Mouse (Mus musculus): ENCODE results near the gene Tbc1d32.

Tbc1d32 gene

DNA sequence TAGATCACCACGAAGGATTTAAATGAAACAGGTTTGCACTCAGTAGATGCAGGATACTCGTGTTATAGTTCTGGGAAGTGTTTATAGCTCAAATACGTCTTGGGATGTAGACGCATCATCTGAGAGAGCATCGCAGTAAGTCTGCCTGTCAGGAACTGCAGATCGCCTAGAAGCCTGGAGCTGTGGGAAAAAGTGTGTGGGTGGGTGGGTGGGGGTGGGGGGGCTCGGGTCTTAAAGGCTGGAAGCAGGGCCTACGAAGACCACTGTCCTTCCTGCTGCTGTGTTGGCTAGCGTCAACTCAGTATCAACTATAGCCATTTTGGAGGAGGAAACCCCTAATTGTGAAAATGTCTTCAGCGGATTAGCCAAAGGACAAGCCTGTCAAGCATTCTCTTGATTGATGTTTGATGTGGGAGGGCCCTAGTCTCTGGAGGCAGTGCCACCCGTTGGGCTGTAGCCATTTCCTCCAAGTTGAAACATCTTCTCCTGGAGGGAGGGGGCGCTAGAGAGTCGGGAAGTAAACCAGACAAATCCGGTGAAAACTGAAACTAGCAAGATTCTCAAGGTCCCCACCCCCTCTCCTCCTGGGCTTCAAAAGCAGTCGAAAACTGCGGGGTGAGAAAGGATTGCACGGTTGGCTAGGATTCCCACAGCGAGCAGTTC is 122.0 kb downstream of the Tbc1d32 start, which contains the start of gene Msl3l2:
Gene Msl3l2 (plus strand): TSS at position 585 of the 663 bp plus-strand sequence.
- DNase-seq = peak; percentile 71 to 88

DNA sequence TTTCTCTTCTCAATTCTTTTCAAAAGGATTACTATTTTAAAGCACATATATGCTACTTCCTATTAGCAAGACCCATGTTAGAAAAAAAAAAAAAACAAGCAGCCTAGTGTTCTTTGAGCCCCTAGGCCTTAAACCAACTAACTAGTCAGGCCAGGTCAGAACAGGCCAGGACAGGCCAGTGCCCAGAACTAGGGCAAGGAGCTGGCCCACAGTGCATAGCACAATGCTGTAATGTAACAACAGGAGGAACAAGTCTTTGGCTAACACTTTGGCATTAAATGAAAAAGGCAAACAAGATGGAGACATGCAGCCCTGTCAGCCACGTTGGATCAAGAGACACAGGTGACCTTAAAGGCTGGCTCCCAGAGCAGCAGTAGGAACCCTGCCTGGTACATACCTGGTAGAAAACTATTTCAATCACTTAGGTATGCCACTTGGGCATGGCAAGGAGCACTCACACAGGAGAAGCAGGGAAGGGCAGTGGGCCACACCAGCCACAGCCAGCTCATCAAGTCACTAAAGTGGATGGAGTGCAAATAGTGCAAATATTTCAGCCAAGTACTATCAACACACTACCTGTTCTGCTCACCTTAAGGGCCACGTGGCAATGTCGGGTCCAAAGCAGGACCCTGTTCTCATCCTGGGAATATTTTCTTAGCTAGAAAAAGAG is 128.7 kb downstream of the Tbc1d32 start:
- DNase-seq = no peak

GRCm38 (mm10) chr10:56099126-56099525 is 129.4 kb downstream of the Tbc1d32 start:
- no peak for DNase-seq

- no peak for DNase-seq
Observed at GRCm38 (mm10) chr10:56096757-56097156, 131.7 kb downstream of the Tbc1d32 start.

DNA sequence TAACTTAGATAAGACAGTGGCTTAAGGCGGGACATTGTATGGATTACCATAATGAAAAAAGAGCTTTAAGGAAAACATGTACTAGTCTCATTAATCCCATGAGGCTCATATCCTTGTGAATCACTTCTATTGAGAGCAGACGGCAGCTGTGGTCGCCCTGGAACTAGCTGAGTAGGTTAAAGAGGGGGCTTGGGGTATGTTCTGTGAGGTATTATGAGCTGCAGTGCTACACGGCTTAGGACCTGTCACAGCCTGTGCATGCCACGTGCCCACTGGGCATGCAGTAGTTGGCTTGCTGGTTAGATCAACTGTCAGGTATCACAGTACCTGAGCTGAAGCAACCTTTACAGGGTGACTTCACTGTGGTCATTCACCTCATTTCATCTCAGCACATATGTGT is 133.9 kb downstream of the Tbc1d32 start:
- no peak for DNase-seq

- no peak for DNase-seq
Observed at GRCm38 (mm10) chr10:56089714-56090113, 138.8 kb downstream of the Tbc1d32 start.

- no peak for DNase-seq
Observed at GRCm38 (mm10) chr10:56062746-56063145, 165.7 kb downstream of the Tbc1d32 start.

DNA sequence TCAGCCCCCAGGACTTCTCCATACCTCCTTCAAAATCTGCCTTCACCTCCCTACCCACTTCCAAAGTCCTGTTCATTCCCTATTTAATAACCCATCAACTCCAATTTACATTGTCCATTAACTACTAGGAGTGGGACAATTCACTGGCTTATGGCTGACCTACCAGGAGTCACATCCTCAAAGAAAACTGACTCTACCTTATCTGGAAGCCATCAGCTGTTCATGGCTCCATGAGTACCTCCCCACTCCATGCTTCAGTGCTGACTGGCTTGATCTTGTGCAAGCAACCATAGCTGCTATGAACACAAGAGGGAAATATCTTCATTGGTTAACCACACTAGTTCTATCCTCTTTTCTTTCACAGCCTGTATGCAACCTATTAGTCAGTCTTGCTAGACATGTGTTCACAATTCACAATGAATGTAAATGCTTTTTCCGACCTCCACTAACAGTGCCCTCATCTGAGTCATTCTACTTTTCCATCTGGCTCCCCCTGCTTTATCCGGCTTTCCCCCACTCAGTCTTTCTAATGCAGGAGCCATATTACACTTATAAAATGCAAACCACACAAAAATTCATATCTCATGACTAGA is 167.2 kb downstream of the Tbc1d32 start:
- DNase-seq = no peak

DNA sequence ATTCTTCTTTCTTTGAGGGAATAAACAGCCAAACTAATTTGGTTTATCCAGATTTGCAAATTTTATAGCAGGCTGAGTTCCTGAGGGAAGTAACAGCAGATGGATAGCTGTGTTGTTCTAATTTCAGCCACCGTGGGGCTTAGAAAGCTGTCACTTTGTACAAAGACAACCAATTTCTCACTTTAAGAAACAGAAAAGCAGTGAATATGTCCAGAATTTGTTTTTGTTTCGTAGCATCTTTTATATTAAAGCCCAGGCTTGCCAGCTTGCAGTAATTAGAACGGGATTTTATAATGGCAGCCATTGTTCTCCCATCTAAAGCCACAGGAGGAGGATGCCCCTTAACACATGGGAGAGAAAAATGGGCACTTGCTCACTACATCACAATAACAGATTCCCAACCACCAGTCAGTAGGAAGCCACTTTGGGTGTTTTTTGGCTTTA is 169.5 kb downstream of the Tbc1d32 start:
- no peak for DNase-seq

DNA sequence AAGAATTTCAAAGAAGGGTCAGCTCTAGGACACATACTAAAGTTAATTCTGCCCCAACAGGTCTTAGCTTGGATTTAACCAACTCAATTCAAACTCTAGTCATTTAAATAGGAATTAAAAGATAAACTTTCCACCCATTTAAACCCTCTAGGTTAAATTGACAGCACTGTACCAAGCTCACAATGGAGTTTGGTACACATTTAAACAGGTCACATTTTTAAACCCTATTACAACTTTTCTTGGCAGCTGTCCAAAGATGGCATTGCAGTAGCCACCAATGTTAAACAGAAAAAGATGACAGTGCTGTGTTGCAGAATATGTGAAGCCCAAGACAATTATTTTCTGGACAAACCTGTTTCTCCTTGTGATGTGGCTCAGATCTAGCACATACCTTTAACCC is 203.1 kb downstream of the Tbc1d32 start:
- no peak for DNase-seq

- DNase-seq = no peak
Observed at GRCm38 (mm10) chr10:56024579-56024978, 203.9 kb downstream of the Tbc1d32 start.

GRCm38 (mm10) chr10:55979898-55980521 is 248.5 kb downstream of the Tbc1d32 start:
- DNase-seq = peak; percentile 5 to 64

DNA sequence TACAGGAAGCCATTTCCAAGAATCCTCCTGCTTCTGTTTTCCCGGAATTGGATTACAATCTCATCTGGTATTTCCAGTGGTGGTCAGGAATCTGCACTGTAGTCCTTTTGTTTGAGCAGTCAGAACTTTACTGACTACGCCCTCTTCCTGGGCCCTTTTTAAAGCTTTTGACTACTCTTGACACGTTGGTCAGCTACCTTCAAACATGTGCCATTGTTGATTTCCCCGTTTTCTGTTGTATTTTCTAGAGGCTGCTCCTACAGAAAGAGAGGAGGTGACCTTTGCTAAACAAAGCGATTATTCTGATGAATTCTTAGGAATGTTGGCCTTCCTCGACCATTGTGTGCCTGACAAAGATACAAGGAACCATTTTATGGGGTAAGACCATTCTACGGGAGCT is 250.5 kb downstream of the Tbc1d32 start:
- no peak for DNase-seq

Data from cerebellum, postnatal 25 days (tissue).